Mouse (Mus musculus) neural tube, embryonic 11.5 days (tissue): ENCODE results near the gene Tmem19. TPM values are rescaled to one million over a fixed set of nuclear protein-coding genes. Genes with fewer than 3 reads are reported as not detected.

Experiments
- polyA plus RNA-seq: library from polyadenylated mRNA; unstranded; fragments of >200 nt; fragmentation: Nextera tagmentation; extraction: Ambion mirVana; gene quantifications from 2 replicates; pipeline ENCODE4 v1.2.1, GENCODE M21; 2014

Tmem19 gene
- polyA plus RNA-seq, 1 experiment from 2014 or later = 36.7 TPM

Other genes with a start within 250 kb of the Tmem19 start
- 0.11 and 0.32 TPM in 2 replicates for gene Tph2, start 177.5 kb downstream of the Tmem19 start, polyA plus RNA-seq
- 56.0 and 60.6 TPM in 2 replicates for gene Tbc1d15, start 111.0 kb downstream of the Tmem19 start, polyA plus RNA-seq
- gene Rab21, start 46.9 kb downstream of the Tmem19 start, polyA plus RNA-seq = 19.2 and 19.8 TPM in 2 replicates
- gene Thap2, start 21.9 kb upstream of the Tmem19 start, polyA plus RNA-seq = 22.9 and 24.3 TPM in 2 replicates
- 25.5 and 27.1 TPM in 2 replicates for gene Zfc3h1, start 22.5 kb upstream of the Tmem19 start, polyA plus RNA-seq
- gene A930009A15Rik, start 207.5 kb upstream of the Tmem19 start, polyA plus RNA-seq = 0.49 TPM in 1 of 2 replicates, not detected in the other
- gene Lgr5, start 225.3 kb upstream of the Tmem19 start, polyA plus RNA-seq = 6.0 and 7.4 TPM in 2 replicates